Mouse (Mus musculus): ENCODE measurements at regions not wholly inside any gene's neighbourhood (a gene's known extent, or its start where the extent isn't known, plus 50 kb on each side); places are given as distances from the start of the nearest gene placed in this dataset.

- TF ChIP-seq POLR2A (IDR thresholded peaks at IDR 0.05; ENCODE audit: insufficient read depth, low read depth, low read length) (no peak), CTCF (IDR thresholded peaks at IDR 0.05) (no peak), EP300 (IDR thresholded peaks at IDR 0.05; ENCODE audit: insufficient read depth, low read depth, low read length) (no peak)
Observed at GRCm38 (mm10) chr10:45859137-45859536, 281.5 kb downstream of the Hace1 start.

Measured in heart, adult 2 months (tissue).